Mouse (Mus musculus) stomach, postnatal 0 days (tissue): Measurements from ENCODE around the gene Ankrd54. TPM values are rescaled to one million over a fixed set of nuclear protein-coding genes. Genes with fewer than 3 reads are reported as not detected.

ENCODE experiments used
- ATAC-seq: fragments of 200-750 bp; cut with Nextera tagmentation; 2 replicates; pipeline ENCODE4 v1.8.0; 2017; ENCODE audit not compliant: low FRiP score, low TSS enrichment
- DNase-seq: peaks from one replicate; pipeline ENCODE4 v3.0.0-alpha.2; 2016; ENCODE audit warnings: low spot score
- H3K27ac ChIP-seq: fragments of 300-500 bp; sonication (generic); replicated peaks from 2 replicates; pipeline ENCODE4 v1.5.1; 2014; ENCODE audit warnings: mild to moderate bottlenecking, control low read depth
- H3K27me3 ChIP-seq: fragments of 300-500 bp; sonication (generic); 2 replicates; pipeline ENCODE4 v1.6.1; 2014; ENCODE audit warnings: low read length; ENCODE audit not compliant: control insufficient read depth, insufficient read depth
- H3K36me3 ChIP-seq: fragments of 300-500 bp; sonication (generic); 2 replicates; pipeline ENCODE4 v1.6.1; 2014; ENCODE audit warnings: low read length, mixed read lengths; ENCODE audit not compliant: control insufficient read depth, insufficient read depth
- H3K4me1 ChIP-seq: fragments of 300-500 bp; sonication (generic); replicated peaks from 2 replicates; pipeline ENCODE4 v1.6.1; 2014; ENCODE audit warnings: antibody characterized with exemption; ENCODE audit not compliant: control insufficient read depth, insufficient read depth
- H3K4me2 ChIP-seq: fragments of 300-500 bp; sonication (generic); replicated peaks from 2 replicates; pipeline ENCODE4 v1.6.1; 2014; ENCODE audit warnings: low read depth, mild to moderate bottlenecking, control low read depth, moderate library complexity
- H3K4me3 ChIP-seq: fragments of 300-500 bp; sonication (generic); 2 replicates; pipeline ENCODE4 v1.5.1; 2014; ENCODE audit warnings: low read depth, low read length, control low read depth
- H3K9ac ChIP-seq: fragments of 300-500 bp; sonication (generic); 2 replicates; pipeline ENCODE4 v1.6.1; 2014; ENCODE audit warnings: mild to moderate bottlenecking, low read length, control low read depth, mixed read lengths
- H3K9me3 ChIP-seq: fragments of 300-500 bp; sonication (generic); 2 replicates; pipeline ENCODE4 v1.6.1; 2016; ENCODE audit warnings: low read length; ENCODE audit not compliant: control insufficient read depth
- CTCF ChIP-seq: IDR thresholded peaks from 2 replicates; pipeline ENCODE4 v1.5.1; 2016; ENCODE audit warnings: antibody characterized with exemption, low read depth, mild to moderate bottlenecking, moderate library complexity
- EP300 ChIP-seq: optimal IDR thresholded peaks from 2 replicates; pipeline ENCODE3; 2016; ENCODE audit warnings: antibody characterized with exemption
- WGBS: fragments of 180-500 bp; shearing (Covaris S2); extraction: QIAGEN DNeasy Blood & Tissue Kit; methylation state at CpG from one replicate; pipeline ENCODE4 v1.1.7; 2014; 5-methylcytosine and 5-hydroxymethylcytosine counted together
- polyA plus RNA-seq: library from polyadenylated mRNA; unstranded; fragments of >200 nt; fragmentation: Nextera tagmentation; extraction: Ambion mirVana; gene quantifications from 2 replicates; pipeline ENCODE4 v1.2.1, GENCODE M21; 2015

Gene Ankrd54
- polyA plus RNA-seq = 27.1 and 28.0 TPM in 2 replicates

GRCm38 (mm10) chr15:79062376-79063159 is at the start of gene Ankrd54:
Gene Ankrd54, minus strand, starts transcription at chr15:79062893.
- no peaks in the 10 kb centered on the region for H3K9me3 ChIP-seq
- WGBS = under 1% methylated on average over 75 of the region's 80 CpGs
- peak within 1 kb of the TSS; percentile 82 for H3K4me3 ChIP-seq
- H3K27ac ChIP-seq = peak within 1 kb of the TSS; percentile 88
- peak within 1 kb of the TSS; percentile 84 for H3K4me2 ChIP-seq
- ATAC-seq (peak; percentile 99), DNase-seq (peak; percentile 98)
- peaks cover 13% of the 10 kb centered on the region for H3K36me3 ChIP-seq
- H3K4me1 ChIP-seq = no peaks in the 10 kb centered on the region
- no peaks in the 10 kb centered on the region for H3K27me3 ChIP-seq
- H3K9ac ChIP-seq = peak within 1 kb of the TSS; percentile 83
- TF ChIP-seq CTCF = no peak
- no peak for TF ChIP-seq EP300

DNA sequence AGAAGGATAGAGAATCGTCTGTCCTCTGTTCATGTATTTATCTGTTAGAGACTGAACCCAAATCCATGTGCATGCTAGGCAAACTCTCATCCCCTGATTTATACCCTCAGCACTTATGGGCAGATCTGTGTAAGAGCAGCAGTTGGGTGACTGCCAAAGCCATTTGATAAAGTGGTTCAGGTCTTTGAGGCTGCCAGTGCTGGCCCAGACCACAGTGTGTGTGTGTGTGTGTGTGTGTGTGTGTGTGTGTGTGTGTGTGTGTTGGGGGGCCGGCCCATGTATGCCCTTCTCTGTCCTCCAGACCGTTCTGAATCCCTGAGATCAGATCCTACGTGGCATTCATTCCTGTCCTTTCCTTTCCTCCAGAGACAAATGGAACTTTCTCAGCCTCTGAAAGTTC is 49.1 kb upstream of the Ankrd54 start:
- Histone ChIP-seq H3K9ac (0 out of 2 replicates have a peak overlapping the region, but pooled peaks have one; percentile 13), H3K9me3 (no peaks in the 10 kb centered on the region), H3K4me1 (peaks cover 5% of the 10 kb centered on the region), H3K4me3 (no peak overlapping the region), H3K27me3 (no peaks in the 10 kb centered on the region), H3K27ac (peak overlapping the region; percentile 67), H3K36me3 (peaks cover 18% of the 10 kb centered on the region), H3K4me2 (peak overlapping the region; percentile 91)
- TF ChIP-seq CTCF (no peak), EP300 (no peak)
- DNase-seq = peak; percentile 55
- whole genome bisulfite sequencing = 38% methylated on average over 4 of the region's 4 CpGs
- ATAC-seq = peak; percentile 7; the same call in 1 of the 2 replicates

GRCm38 (mm10) chr15:79110528-79110927 is 47.8 kb upstream of the Ankrd54 start:
- peak overlapping the region; percentile 94 for H3K9ac ChIP-seq
- 46% methylated on average over 2 of the region's 2 CpGs for WGBS

GRCm38 (mm10) chr15:79110031-79110430 is 47.3 kb upstream of the Ankrd54 start:
- Histone ChIP-seq H3K9ac (peak overlapping the region; percentile 94), H3K27me3 (no peaks in the 10 kb centered on the region), H3K27ac (peak overlapping the region; percentile 98), H3K9me3 (no peaks in the 10 kb centered on the region), H3K4me1 (peaks cover 5% of the 10 kb centered on the region), H3K4me2 (peak overlapping the region; percentile 91), H3K36me3 (peaks cover 7% of the 10 kb centered on the region), H3K4me3 (peak overlapping the region; percentile 87)
- no peak for DNase-seq
- TF ChIP-seq EP300 (no peak), CTCF (no peak)
- no peak for ATAC-seq
- 24% methylated on average over 9 of the region's 9 CpGs for WGBS

More at GRCm38 (mm10) chr15:79110528-79110927, 47.8 kb upstream of the Ankrd54 start:
- no peak for TF ChIP-seq EP300
- TF ChIP-seq CTCF = no peak
- DNase-seq (no peak), ATAC-seq (no peak)
- Histone ChIP-seq H3K4me1 (peaks cover 5% of the 10 kb centered on the region), H3K27ac (peak overlapping the region; percentile 98; the same call in 1 of the 2 replicates), H3K27me3 (no peaks in the 10 kb centered on the region), H3K9me3 (no peaks in the 10 kb centered on the region), H3K4me3 (peak overlapping the region; percentile 87), H3K4me2 (peak overlapping the region; percentile 91), H3K36me3 (peaks cover 12% of the 10 kb centered on the region)

DNA sequence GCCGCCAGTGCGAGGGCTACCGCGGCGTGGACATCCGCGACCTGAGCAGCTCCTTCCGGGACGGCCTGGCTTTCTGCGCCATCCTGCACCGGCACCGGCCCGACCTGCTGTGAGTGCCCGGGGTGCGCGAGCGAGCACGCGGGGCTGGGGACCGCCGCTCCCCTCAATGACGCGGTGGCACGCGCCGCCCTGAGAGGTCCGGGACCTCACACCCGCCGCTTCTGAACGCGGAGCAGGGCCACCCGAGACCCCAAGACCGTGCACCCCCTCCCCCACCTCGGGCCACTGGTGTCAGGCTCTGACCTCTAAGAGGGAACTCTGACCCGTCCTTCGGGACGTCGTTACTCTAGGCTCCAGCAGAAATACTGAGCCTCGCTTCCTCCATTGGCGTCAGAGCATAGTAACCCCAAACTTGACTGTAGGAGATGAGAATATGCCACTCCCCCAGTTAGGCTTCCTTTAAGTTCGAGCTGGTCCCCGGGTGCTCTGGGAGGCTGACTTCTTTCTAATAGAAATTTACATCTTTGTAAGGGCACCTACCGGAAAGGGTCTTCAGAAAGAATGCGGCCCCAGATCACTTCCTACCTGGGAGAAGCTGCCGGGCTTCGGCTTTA is 46.7 kb upstream of the Ankrd54 start:
- WGBS = under 1% methylated on average over 46 of the region's 46 CpGs
- peak overlapping the region; percentile 98 for H3K27ac ChIP-seq
- peak overlapping the region; percentile 87 for H3K4me3 ChIP-seq
- no peaks in the 10 kb centered on the region for H3K9me3 ChIP-seq
- H3K27me3 ChIP-seq = no peaks in the 10 kb centered on the region
- TF ChIP-seq CTCF (no peak), EP300 (no peak)
- H3K9ac ChIP-seq = peak overlapping the region; percentile 94
- peak; percentile 53 for ATAC-seq
- peaks cover 3% of the 10 kb centered on the region; the same call in 1 of the 2 replicates for H3K36me3 ChIP-seq
- H3K4me1 ChIP-seq = peaks cover 5% of the 10 kb centered on the region
- no peak for DNase-seq
- peak overlapping the region; percentile 91 for H3K4me2 ChIP-seq
